Mouse (Mus musculus) MEL (cell line): ENCODE results near the gene Zswim7.

Source experiments
- CTCF ChIP-seq, 3 experiments: IDR thresholded peaks in 2 of 3; conservative IDR thresholded peaks in 1 of 3; 2 replicates each; pipeline ENCODE4 v1.5.1; 2011 to 2012; ENCODE audit warnings: low read length in 3 of 3, low read depth in 2 of 3, mild to moderate bottlenecking in 2 of 3, improper control_type of control experiment in 1 of 3, inconsistent platforms in 1 of 3, mixed read lengths in 1 of 3, moderate library complexity in 1 of 3; ENCODE audit not compliant: control insufficient read depth in 1 of 3, insufficient read depth in 1 of 3, poor library complexity in 1 of 3, severe bottlenecking in 1 of 3
- MAX ChIP-seq: IDR thresholded peaks from 2 replicates; pipeline ENCODE4 v1.6.1; 2011; ENCODE audit warnings: low read length, improper control_type of control experiment
- SMC3 ChIP-seq: IDR thresholded peaks from 2 replicates; pipeline ENCODE4 v1.6.1; 2011; ENCODE audit warnings: low read depth, low read length, improper control_type of control experiment
- TCF12 ChIP-seq: IDR thresholded peaks from 2 replicates; pipeline ENCODE4 v1.6.1; 2014; ENCODE audit warnings: low read depth, mild to moderate bottlenecking, inconsistent platforms, low read length, improper control_type of control experiment, moderate library complexity
- UBTF ChIP-seq: IDR thresholded peaks from 2 replicates; pipeline ENCODE4 v1.6.1; 2012; ENCODE audit warnings: low read depth, mild to moderate bottlenecking, inconsistent platforms, low read length, improper control_type of control experiment, moderate library complexity, borderline replicate concordance; ENCODE audit not compliant: insufficient read depth
- ZC3H11A ChIP-seq: IDR thresholded peaks from 2 replicates; pipeline ENCODE4 v1.6.1; 2012; ENCODE audit warnings: low read depth, mild to moderate bottlenecking, inconsistent platforms, low read length, improper control_type of control experiment
- ZNF384 ChIP-seq: IDR thresholded peaks from 2 replicates; pipeline ENCODE4 v1.6.1; 2012; ENCODE audit warnings: low read depth, mild to moderate bottlenecking, inconsistent platforms, low read length, improper control_type of control experiment

- TF ChIP-seq MAX (no peak), SMC3 (no peak), UBTF (no peak), TCF12 (no peak), ZNF384 (no peak), CTCF (IDR thresholded peaks at IDR 0.05 in 2 of 3, conservative IDR thresholded peaks at IDR 0.05 in 1 of 3; ENCODE audit: control insufficient read depth in 1 of 3, insufficient read depth in 1 of 3, low read depth in 2 of 3, low read length in 3 of 3, poor library complexity in 1 of 3, severe bottlenecking in 1 of 3) (no peak), ZC3H11A (no peak)
Observed at GRCm38 (mm10) chr11:62323659-62324058, 42.5 kb upstream of the Zswim7 start.
